Mouse (Mus musculus) hindbrain, embryonic 10.5 days (tissue): ENCODE results near the gene Itpripl1. TPM values are rescaled to one million over a fixed set of nuclear protein-coding genes. Genes with fewer than 3 reads are reported as not detected.
A peak's percentile ranks its signal among the peaks of the same experiment; 100 is the strongest.
"Not testable (repeated sequence)": the region's sequence is repeated elsewhere in the genome, so short reads cannot be mapped to it uniquely, and the experiment has no call there.

Source experiments
- DNase-seq: peaks from one replicate; pipeline ENCODE4 v3.0.0-alpha.2; 2017; ENCODE audit warnings: low spot score
- H3K27ac ChIP-seq: fragments of 300-500 bp; sonication (generic); 2 replicates; pipeline ENCODE4 v1.5.1; 2016; ENCODE audit warnings: mild to moderate bottlenecking, moderate library complexity
- H3K27me3 ChIP-seq: fragments of 300-500 bp; sonication (generic); 2 replicates; pipeline ENCODE4 v1.6.1; 2016; ENCODE audit warnings: mild to moderate bottlenecking; ENCODE audit not compliant: poor library complexity, insufficient read depth, severe bottlenecking
- H3K36me3 ChIP-seq: fragments of 300-500 bp; sonication (generic); 2 replicates; pipeline ENCODE4 v1.6.1; 2016; ENCODE audit warnings: mild to moderate bottlenecking, moderate library complexity
- H3K4me1 ChIP-seq: fragments of 300-500 bp; sonication (generic); replicated peaks from 2 replicates; pipeline ENCODE4 v1.6.1; 2016; ENCODE audit warnings: mild to moderate bottlenecking
- H3K4me3 ChIP-seq: fragments of 300-500 bp; sonication (generic); 2 replicates; pipeline ENCODE4 v1.5.1; 2016; ENCODE audit warnings: mild to moderate bottlenecking, moderate library complexity
- H3K9me3 ChIP-seq: fragments of 300-500 bp; sonication (generic); 2 replicates; pipeline ENCODE4 v1.6.1; 2016; ENCODE audit warnings: mild to moderate bottlenecking, moderate library complexity
- WGBS: fragments of 180-500 bp; shearing (Covaris S2); methylation state at CpG from one replicate; pipeline ENCODE4 v1.1.7; 2016; 5-methylcytosine and 5-hydroxymethylcytosine counted together
- polyA plus RNA-seq: library from polyadenylated mRNA; unstranded; fragments of >200 nt; fragmentation: Nextera tagmentation; extraction: Ambion mirVana; gene quantifications from 2 replicates; pipeline ENCODE4 v1.2.1, GENCODE M21; 2016

Itpripl1 gene
- polyA plus RNA-seq = 12.6 and 14.1 TPM in 2 replicates

DNA sequence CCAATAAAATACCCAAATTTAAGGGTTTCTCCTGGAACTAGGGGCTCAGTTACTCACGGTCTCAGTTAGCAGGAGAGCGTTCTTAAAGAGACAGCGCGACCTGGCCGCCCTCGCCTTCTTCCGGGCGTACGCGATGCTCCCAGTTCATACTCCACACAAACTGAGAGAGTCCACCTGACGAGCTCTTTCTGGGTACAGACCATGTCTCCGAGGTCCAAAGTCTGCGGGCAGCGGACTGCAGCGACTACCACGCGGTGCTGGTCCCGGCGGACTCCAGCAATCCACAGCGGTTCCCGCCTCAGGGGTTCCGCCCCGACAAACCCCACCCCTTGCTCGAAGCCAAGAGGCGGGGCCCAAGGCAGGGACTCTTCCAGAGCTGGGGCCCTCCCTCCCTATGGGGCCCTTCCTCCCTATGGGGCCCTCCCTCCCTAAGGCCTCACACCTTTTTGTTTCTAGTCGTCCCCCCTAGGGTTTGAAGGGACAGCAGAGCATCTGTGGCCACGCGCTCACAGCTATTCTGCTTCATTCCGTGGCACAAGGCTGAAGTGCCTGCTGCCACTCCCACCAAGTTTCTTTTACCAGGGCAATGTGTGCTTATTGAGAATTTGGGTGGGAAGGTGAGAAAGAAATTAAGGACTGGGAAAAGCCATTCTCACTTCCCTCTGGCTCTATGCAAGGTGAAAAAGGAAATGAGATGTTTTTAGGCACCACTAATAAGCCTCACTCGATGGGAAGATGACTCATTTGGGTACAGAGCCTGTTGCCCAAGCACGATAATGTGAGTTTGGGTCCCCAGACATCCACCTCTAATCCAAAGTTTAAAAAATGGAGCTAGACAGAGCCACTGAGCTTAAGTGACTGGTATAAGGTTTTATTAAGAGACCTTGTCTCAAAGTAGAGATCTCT is at the start of gene Itpripl1:
Itpripl1 (minus strand) TSS at position 285 of the 906 bp plus-strand sequence.
- 4% methylated on average over 31 of the region's 31 CpGs for WGBS
- no peaks in the 10 kb centered on the region for H3K9me3 ChIP-seq
- peaks cover 16% of the 10 kb centered on the region; the same call in 1 of the 2 replicates for H3K27me3 ChIP-seq
- H3K4me3 ChIP-seq = peak within 1 kb of the TSS; percentile 68
- peaks cover 33% of the 10 kb centered on the region for H3K36me3 ChIP-seq
- peak within 1 kb of the TSS; percentile 88 for H3K27ac ChIP-seq
- peak; percentile 63 for DNase-seq
- peaks cover 22% of the 10 kb centered on the region for H3K4me1 ChIP-seq

DNA sequence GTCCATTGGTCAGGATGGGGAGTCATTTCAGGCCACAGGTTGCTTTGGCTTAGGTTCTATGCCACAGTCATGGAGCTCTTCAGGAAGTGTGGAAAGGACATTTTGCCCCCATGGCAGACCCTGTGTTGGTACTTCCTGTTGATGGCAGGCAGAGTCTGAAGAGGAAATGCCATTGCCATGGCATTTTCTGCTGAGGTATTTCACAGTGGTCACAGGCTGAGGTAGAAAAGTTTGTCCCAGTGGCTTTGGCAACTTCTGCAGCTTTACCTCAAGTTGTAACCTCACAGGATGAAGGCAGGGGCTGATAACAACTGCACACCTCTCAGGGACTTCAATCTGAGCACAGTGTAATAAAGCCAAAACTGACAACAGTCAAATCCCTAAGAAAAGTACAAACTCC is 46.3 kb upstream of the Itpripl1 start:
- Histone ChIP-seq H3K27me3 (no peaks in the 10 kb centered on the region), H3K36me3 (no peaks in the 10 kb centered on the region), H3K4me1 (no peaks in the 10 kb centered on the region), H3K27ac (no peak overlapping the region), H3K4me3 (no peak overlapping the region), H3K9me3 (no peaks in the 10 kb centered on the region)
- no peak for DNase-seq

GRCm38 (mm10) chr2:127182598-127183381 is 39.5 kb upstream of the Itpripl1 start:
- 2% methylated on average over 17 of the region's 17 CpGs for WGBS
- 0 out of 2 replicates have a peak, but pooled peaks cover 13% of the 10 kb centered on the region for H3K4me1 ChIP-seq

DNA sequence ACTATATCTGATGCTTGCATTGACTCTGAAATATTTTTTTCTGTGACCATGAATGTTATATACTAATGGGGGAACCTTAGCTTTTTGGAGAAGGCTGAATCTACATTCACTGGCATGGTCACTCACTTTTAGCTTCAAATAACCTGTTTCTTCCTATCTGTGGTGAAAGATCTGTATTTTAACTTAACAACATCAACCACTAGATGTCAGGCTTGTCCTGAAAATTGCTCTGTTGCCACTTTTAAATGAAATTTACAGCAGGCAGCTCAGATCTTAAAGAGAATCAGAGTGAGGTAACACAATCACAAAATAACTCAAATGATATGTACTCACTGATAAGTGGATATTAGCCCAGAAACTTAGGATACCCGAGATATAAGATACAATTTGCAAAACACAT is 23.0 kb upstream of the Itpripl1 start:
- H3K36me3 ChIP-seq, DNase-seq, H3K9me3 ChIP-seq, H3K27me3 ChIP-seq, H3K27ac ChIP-seq, H3K4me3 ChIP-seq, H3K4me1 ChIP-seq: not testable (repeated sequence)
- 14% methylated on average over 1 of the region's 1 CpGs for WGBS

More at GRCm38 (mm10) chr2:127182598-127183381, 39.5 kb upstream of the Itpripl1 start:
- Histone ChIP-seq H3K27me3 (no peaks in the 10 kb centered on the region), H3K36me3 (no peaks in the 10 kb centered on the region), H3K9me3 (no peaks in the 10 kb centered on the region), H3K4me3 (peak overlapping the region; percentile 67), H3K27ac (peak overlapping the region; percentile 92)
- peak; percentile 77 for DNase-seq

DNA sequence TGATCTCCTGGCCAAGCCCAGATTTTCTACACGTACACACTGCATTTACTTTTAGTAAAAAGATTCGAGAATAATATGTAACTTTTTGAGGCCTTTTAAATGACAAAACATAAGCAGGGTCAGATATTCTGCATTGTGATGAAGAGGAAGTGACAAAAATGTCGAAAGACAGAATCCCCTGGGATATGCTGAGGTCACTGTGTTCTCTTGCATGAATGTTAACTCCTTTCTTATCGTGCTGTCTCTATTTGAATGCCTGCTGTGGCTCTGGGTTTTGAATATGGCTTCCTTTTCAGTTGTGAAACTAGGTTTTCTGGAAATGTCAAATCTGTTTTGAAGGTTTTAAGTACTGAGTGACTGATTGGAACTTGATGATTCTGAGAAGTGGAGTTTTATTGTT is 22.4 kb upstream of the Itpripl1 start:
- Histone ChIP-seq H3K36me3 (no peaks in the 10 kb centered on the region), H3K9me3 (no peaks in the 10 kb centered on the region), H3K4me3 (no peak overlapping the region), H3K27me3 (no peaks in the 10 kb centered on the region), H3K4me1 (no peaks in the 10 kb centered on the region), H3K27ac (no peak overlapping the region)
- WGBS = 61% methylated on average over 4 of the region's 4 CpGs
- no peak for DNase-seq

DNA sequence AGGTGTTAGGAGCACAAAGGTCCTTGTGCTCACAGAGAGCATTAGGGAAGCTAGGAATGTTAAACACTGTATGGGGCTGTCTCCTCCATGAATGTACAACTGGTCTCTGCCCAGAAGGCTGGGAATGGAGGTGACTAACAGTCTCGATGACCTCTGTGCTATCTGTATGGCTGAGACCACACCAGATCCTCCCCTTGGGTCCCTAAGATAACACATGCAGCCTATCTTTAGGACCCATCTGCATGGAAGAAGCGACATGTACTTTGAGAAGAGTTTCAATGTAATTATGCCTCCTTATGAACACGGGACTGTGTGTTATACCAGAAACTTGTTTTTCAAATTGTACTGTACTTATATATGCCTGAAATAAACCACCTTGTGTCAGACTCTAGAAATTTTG is 2.5 kb upstream of the Itpripl1 start:
- H3K27ac ChIP-seq = no peak overlapping the region
- 88% methylated on average over 3 of the region's 3 CpGs for WGBS
- DNase-seq = no peak
- H3K27me3 ChIP-seq = peaks cover 16% of the 10 kb centered on the region; the same call in 1 of the 2 replicates
- H3K4me1 ChIP-seq = peaks cover 22% of the 10 kb centered on the region
- 0 out of 2 replicates have a peak, but pooled peaks cover 3% of the 10 kb centered on the region for H3K9me3 ChIP-seq
- H3K36me3 ChIP-seq = peaks cover 12% of the 10 kb centered on the region
- H3K4me3 ChIP-seq = no peak overlapping the region

DNA sequence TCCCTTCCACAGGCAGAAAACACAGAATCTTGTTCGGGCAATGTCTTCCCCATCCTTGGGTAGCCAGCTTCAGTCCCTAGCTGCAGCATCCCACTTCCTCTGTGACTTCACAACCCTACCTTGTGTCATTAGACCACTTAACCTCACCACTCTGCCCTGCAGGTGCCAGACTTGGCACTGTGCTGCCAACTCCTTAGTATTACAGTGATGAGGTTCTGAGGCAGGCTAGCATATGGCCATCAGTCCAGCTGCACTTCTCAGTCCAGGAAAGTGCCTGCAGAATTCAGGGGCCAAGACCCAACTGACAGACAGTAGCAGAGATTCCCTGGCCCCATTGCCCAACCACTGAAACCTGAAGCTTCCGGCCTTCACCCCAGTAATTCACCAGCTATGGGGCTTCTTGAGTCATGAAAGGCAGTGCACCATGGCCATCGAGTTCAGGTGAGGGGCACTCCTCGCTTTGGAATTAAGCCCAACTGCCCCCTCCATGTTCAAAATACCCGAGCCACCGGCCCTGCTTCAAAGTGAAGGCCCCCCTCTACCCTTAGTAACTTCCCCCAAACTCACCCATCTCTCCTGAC is 575 bp downstream of the Itpripl1 start:
- peak; percentile 7 for DNase-seq
- 19% methylated on average over 6 of the region's 6 CpGs for WGBS
- peak overlapping the region; percentile 88 for H3K27ac ChIP-seq
- H3K4me3 ChIP-seq = peak overlapping the region; percentile 68
- H3K4me1 ChIP-seq = peaks cover 22% of the 10 kb centered on the region
- H3K36me3 ChIP-seq = peaks cover 33% of the 10 kb centered on the region
- peaks cover 16% of the 10 kb centered on the region; the same call in 1 of the 2 replicates for H3K27me3 ChIP-seq
- H3K9me3 ChIP-seq = no peaks in the 10 kb centered on the region

GRCm38 (mm10) chr2:127142031-127142430 is 1.2 kb downstream of the Itpripl1 start:
- WGBS = 91% methylated on average over 10 of the region's 10 CpGs
- no peaks in the 10 kb centered on the region for H3K9me3 ChIP-seq
- peaks cover 16% of the 10 kb centered on the region; the same call in 1 of the 2 replicates for H3K27me3 ChIP-seq
- peaks cover 28% of the 10 kb centered on the region for H3K4me1 ChIP-seq
- H3K27ac ChIP-seq = no peak overlapping the region
- no peak for DNase-seq
- peaks cover 33% of the 10 kb centered on the region for H3K36me3 ChIP-seq
- H3K4me3 ChIP-seq = peak overlapping the region; percentile 68; the same call in 1 of the 2 replicates

DNA sequence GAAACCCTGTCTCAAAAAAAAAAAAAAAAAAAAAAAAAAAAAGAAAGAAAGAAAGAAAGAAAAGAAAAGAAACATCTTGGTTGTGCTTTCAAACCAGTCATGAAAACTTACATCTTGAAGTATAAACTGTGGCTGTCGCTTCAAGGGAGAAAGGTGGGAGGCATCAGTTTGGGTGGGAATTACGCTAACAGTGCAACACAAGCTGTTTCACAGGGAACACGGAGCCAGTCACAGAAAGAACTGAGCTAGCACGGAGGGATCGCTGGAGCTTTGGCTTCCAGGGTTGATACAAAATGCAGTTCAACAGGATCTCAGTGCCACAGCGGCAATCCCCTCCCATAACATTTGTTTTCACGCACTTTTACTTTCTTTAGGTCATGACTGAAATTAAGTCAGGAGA is 3.2 kb downstream of the Itpripl1 start:
- H3K4me3 ChIP-seq = no peak overlapping the region
- 94% methylated on average over 7 of the region's 7 CpGs for WGBS

GRCm38 (mm10) chr2:127139605-127140004 is 3.6 kb downstream of the Itpripl1 start:
- peaks cover 33% of the 10 kb centered on the region for H3K36me3 ChIP-seq
- H3K27ac ChIP-seq = no peak overlapping the region
- peaks cover 11% of the 10 kb centered on the region; the same call in 1 of the 2 replicates for H3K27me3 ChIP-seq
- no peak overlapping the region for H3K4me3 ChIP-seq
- H3K4me1 ChIP-seq = peaks cover 34% of the 10 kb centered on the region
- WGBS = 95% methylated on average over 1 of the region's 1 CpGs
- DNase-seq = no peak
- no peaks in the 10 kb centered on the region for H3K9me3 ChIP-seq

More for the DNA sequence above, 3.2 kb downstream of the Itpripl1 start:
- no peak for DNase-seq
- Histone ChIP-seq H3K36me3 (peaks cover 33% of the 10 kb centered on the region), H3K27ac (no peak overlapping the region), H3K9me3 (no peaks in the 10 kb centered on the region), H3K27me3 (peaks cover 14% of the 10 kb centered on the region; the same call in 1 of the 2 replicates), H3K4me1 (peaks cover 32% of the 10 kb centered on the region)

DNA sequence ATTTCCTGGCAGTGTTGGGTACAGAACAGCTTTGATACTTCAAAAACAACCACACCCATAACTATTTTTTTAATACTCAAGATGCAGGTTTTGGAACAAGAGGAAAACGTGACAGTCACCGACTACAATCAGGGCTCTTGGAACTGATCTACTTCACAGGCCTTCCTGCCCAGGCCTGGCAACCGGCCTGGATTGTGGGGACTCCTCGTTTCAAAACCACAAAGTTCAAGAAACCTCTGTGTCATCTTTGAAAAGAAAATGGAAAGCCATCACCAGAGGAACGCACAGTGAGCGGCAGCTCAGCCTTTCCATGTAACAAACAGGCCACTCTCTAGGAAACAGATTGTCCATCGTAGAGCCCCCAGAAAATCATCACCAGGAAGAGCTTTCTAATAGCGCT is 4.1 kb downstream of the Itpripl1 start:
- peaks cover 39% of the 10 kb centered on the region for H3K4me1 ChIP-seq
- no peaks in the 10 kb centered on the region for H3K9me3 ChIP-seq
- H3K27me3 ChIP-seq = peaks cover 6% of the 10 kb centered on the region; the same call in 1 of the 2 replicates
- no peak overlapping the region for H3K27ac ChIP-seq
- peaks cover 33% of the 10 kb centered on the region for H3K36me3 ChIP-seq
- no peak overlapping the region for H3K4me3 ChIP-seq
- DNase-seq = no peak
- 95% methylated on average over 8 of the region's 8 CpGs for WGBS

DNA sequence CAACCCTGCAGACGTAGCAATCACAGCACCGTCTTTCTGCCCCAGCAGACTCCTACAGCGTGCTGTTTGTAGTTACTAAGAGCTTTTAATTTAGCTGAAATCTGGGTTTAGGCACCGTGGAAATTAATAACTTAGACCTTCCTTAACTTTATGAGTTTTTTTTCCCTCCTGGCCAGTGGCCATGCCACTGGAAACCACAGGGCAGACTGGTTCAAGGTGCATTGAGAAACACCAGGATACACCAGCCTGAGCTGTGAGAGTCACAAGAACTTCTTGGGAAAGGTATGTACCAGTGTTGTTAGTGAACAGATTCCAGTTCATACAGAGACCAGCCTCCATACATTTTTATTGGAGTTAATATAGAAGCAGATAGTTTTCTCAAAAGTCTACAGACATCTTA is 4.8 kb downstream of the Itpripl1 start:
- DNase-seq = no peak
- H3K27me3 ChIP-seq = no peaks in the 10 kb centered on the region
- peaks cover 36% of the 10 kb centered on the region for H3K4me1 ChIP-seq
- H3K9me3 ChIP-seq = no peaks in the 10 kb centered on the region
- H3K4me3 ChIP-seq = no peak overlapping the region
- H3K27ac ChIP-seq = no peak overlapping the region
- WGBS = 86% methylated on average over 4 of the region's 4 CpGs
- peaks cover 33% of the 10 kb centered on the region for H3K36me3 ChIP-seq
